Mouse (Mus musculus) heart, postnatal 0 days (tissue): ENCODE results near the gene Skp1a.

Experiments used
- CTCF ChIP-seq: IDR thresholded peaks from 2 replicates; pipeline ENCODE4 v1.5.1; 2016; ENCODE audit warnings: antibody characterized with exemption, control low read depth, low read depth
- EP300 ChIP-seq: IDR thresholded peaks from 2 replicates; pipeline ENCODE4 v1.6.1; 2016; ENCODE audit warnings: antibody characterized with exemption, low read depth

DNA sequence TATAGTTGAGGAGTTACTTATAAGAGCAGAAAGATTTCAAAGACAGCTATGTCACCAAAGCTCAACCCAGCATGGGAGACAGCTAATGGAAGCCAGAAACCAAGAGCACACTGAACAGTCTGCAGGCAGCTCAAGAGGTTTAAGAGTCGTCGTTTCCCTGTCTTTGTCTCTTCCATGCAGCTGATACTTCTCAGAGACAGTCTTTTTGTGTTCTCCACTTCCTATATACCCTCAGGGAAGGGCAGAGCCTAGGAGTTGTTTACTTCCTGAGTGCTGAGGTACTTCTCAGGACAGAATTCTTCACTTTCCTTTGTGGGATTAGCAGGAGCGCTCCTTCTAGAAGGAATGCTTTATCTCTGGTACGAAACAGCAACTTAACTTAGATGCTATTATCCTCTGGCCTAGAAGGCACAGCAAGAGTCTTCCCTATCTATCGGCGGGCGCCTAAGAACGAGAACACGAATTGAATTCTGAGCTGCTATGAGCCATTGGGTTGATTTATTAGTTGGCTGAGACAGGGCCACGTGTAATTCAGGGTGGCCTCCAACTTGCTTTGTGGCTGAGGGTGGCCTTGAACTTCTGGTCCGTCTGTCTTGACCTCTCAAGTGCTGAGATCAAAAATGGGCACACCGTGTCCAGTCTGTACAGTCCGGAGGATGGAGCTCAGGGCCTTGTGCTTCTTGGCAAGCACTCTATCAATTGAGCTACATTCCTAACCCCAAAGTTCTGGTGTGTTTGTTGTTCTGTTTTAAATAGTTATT, 4.1 kb upstream of the Skp1a start:
- no peak for TF ChIP-seq CTCF
- no peak for TF ChIP-seq EP300
